Mouse (Mus musculus): ENCODE results near the gene Epas1.

Gene Epas1

GRCm38 (mm10) chr17:86755581-86756195 lies 2.2 kb downstream of the Epas1 start:
- in situ Hi-C loops (cut with MboI, MseI) = no loop called here

DNA sequence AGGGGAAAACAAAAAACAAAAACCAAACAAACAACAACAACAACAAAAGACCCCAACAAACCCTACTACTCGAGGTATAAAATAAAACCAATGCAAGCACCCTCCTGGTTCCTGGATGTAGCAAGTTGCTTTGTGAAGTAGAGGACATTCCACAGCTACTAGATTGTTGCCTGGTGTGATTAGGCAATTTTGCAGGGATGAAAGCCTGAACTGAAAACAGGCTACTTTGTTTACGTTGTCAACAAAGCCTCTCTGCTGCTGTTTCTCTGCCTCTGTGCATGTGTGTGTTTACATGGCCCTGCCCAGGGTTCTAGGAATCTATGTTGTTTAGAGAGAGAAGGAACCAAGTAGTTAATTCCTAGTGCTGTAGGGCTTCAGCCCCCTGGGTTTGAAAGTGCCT lies 4.1 kb downstream of the Epas1 start:
- in situ Hi-C loops (cut with MboI, MseI) = no loop called here

DNA sequence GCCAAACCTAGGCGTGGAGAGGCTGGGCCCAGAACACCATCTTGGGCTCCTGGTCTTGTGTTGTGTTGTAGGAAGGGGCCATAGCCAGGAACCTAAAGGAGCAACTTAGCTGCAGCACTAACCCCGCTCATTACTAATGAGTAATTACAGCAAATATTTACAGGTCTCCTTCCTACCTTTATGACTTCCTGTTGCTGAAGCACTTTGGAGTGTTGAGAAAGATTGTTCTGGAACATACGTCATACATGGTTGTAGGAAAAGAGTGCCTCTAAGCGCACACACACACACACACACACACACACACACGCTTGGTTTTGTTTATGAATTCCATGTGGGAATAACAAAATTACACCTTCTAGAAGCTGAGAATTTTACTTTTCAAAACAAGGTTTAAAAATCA lies 8.4 kb downstream of the Epas1 start:
- in situ Hi-C loops (cut with MboI, MseI) = no loop called here

GRCm38 (mm10) chr17:86762479-86763242 lies 9.2 kb downstream of the Epas1 start:
- in situ Hi-C loops (cut with MboI, MseI) = no loop called here

- in situ Hi-C loops (cut with MboI, MseI) = no loop called here
These were observed 12.4 kb downstream of the Epas1 start for GRCm38 (mm10) chr17:86765762-86766404.

GRCm38 (mm10) chr17:86766412-86766811 lies 12.9 kb downstream of the Epas1 start:
- in situ Hi-C loops (cut with MboI, MseI) = no loop called here

DNA sequence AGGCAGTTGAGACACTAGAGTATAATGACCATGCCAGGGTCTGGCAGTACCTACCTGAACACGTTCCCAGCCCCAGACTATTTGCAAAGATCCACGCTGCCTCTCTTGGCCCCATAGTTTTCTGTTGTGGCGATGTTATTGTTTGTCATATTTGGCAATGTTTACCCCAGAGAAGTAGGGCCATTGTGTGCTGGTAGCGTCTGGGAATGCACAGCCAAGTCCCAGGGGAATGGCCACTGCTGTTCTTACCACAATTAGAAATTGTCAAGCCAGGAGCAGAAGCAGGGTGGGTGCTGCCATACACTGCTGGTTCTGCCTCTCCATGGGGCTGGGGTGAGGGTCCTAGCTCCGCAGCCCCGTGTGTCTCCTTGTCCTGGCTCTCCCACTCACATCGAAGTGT lies 15.1 kb downstream of the Epas1 start:
- in situ Hi-C loops (cut with MboI, MseI) = no loop called here

DNA sequence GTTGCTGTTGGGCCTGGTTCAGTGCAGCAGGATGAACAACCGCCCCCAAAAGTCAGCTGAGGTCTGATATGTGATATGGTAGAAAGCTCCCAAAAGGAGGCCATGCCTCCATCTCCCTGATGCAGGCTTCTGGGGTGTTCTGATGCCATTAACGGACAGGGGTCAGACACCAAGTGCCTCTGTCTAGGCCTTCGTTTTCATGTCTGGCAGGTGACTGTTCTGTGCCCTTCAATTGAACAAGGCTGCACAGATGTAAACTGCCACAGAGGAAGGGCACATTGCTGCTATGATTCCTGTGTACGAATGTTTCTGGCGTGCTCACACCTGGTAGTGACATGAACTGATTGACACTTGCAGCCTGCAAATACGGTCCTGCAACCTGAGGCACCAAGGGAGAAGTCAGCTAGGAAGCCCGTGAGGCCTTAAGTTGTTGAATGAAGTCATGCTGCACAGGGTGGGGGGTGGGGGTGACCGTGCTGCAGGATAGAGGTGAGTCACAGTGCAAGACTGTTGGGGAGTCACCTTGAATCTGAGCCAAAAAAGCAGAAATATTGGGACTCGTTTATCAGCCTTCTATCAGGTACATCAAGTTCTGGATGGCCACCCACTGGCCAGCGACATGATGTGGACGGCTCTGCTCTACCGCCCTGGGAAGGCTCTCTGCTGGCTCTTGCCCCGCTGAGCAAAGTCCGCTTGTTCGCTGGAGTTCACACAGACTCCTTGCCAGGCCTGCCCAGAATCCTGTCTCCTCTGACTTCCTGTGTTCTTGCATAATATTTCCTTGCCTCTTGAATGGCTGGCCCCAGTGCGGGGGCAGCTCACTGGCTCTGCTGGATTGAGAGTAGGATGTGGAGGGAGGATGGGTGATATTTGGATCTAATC lies 16.1 kb downstream of the Epas1 start:
- in situ Hi-C loops (cut with MboI, MseI) = no loop called here

GRCm38 (mm10) chr17:86770848-86771247 lies 17.3 kb downstream of the Epas1 start:
- in situ Hi-C loops (cut with MboI, MseI) = no loop called here

- in situ Hi-C loops (cut with MboI, MseI) = no loop called here
These were observed 18.5 kb downstream of the Epas1 start for GRCm38 (mm10) chr17:86772035-86772434.

GRCm38 (mm10) chr17:86772929-86773588 lies 19.6 kb downstream of the Epas1 start:
- in situ Hi-C loops (cut with MboI, MseI) = no loop called here

DNA sequence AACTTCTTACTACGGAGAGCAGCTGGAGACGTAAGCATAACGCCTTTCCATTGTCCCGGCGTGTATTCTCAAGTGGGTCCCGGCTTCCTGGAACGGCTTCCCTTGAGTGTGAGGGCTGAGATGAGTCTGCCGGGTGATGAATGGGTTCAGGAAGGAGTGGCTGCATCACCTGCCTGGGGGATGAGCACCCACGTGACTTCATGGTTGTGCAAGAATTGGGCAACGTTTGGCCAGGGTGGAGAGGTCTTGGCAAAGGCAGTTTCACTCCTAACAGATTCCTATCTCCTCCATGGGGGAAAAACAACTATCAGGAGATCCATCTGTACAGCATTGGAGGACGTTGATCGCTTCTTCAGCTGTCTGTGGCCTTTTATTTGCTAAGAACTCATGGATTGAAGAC lies 23.0 kb downstream of the Epas1 start:
- in situ Hi-C loops (cut with MboI, MseI) = no loop called here

DNA sequence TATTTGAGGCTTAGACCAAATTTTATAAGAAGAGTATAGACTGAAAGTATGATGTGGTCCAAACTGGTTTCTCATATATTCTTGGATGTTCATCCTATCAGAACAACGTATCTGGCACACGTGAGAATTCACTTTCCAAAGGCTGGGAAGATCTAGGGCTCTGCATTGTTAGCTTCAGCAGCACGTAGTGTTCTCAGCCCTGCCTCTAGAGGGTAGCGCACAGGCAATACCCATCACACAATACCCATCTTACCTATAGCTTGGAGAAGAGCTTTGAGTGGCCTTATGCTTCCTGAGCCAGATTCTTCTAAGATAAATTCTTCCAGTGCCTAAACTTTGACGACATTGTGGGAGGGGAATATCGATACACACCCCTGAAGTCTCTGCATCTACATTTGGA lies 24.6 kb downstream of the Epas1 start:
- in situ Hi-C loops (cut with MboI, MseI) = no loop called here

- in situ Hi-C loops (cut with MboI, MseI) = no loop called here
These were observed 26.0 kb downstream of the Epas1 start for GRCm38 (mm10) chr17:86779191-86780130.

- in situ Hi-C loops (cut with MboI, MseI) = no loop called here
These were observed 27.3 kb downstream of the Epas1 start for GRCm38 (mm10) chr17:86780708-86781318.

GRCm38 (mm10) chr17:86781755-86782400 lies 28.4 kb downstream of the Epas1 start:
- in situ Hi-C loops (cut with MboI, MseI) = no loop called here

DNA sequence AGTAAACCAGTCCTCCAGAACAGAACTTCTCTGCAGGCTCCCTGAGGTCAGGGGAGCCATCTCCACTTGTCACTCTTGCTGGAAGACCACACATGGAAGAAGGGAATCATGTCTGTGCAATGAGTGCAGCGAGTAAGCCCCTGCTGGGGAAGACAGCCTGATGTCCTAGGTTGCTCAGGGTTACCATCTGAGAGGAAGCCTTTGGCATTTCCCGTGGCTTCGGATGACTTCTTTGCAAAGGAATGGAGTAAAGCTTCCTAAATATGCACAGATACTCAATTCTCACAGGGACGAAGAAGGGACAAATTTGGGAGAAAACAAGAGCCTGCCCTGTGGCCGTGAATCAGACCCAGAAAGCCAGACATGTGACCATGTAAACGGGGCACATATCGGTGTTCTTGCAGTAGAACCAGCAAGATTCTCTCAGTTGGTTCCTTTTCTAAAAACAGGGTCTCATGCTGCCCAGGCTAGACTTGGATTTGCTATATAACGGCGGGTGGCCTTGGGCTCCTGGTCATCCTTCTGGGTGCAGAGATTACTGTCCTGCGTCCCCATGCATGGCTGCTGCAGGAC lies 31.0 kb downstream of the Epas1 start:
- in situ Hi-C loops (cut with MboI, MseI) = no loop called here

- in situ Hi-C loops (cut with MboI, MseI) = no loop called here
These were observed 32.1 kb downstream of the Epas1 start for GRCm38 (mm10) chr17:86785612-86786011.

GRCm38 (mm10) chr17:86786496-86786895 lies 33.0 kb downstream of the Epas1 start:
- in situ Hi-C loops (cut with MboI, MseI) = no loop called here
